Mouse (Mus musculus): ENCODE measurements around the gene Nexn. TPM values are rescaled to one million over a fixed set of nuclear protein-coding genes. Genes with fewer than 3 reads are reported as not detected.

Gene Nexn
- polyA plus RNA-seq, 1 experiment from 2014 or later: 26.8 TPM

- Histone ChIP-seq H3K4me2 (ENCODE audit: low read length) (no peak overlapping the region), H3K4me3 (ENCODE audit: low read depth, low read length) (no peak overlapping the region), H3K9ac (ENCODE audit: low read length) (no peak overlapping the region), H3K27ac (ENCODE audit: low read depth) (no peak overlapping the region), H3K27me3 (replicated peaks; ENCODE audit: control insufficient read depth, insufficient read depth, low read length) (no peaks in the 10 kb centered on the region), H3K4me1 (replicated peaks; ENCODE audit: control insufficient read depth, insufficient read depth, low read length) (no peaks in the 10 kb centered on the region), H3K9me3 (ENCODE audit: control insufficient read depth, low read length) (no peaks in the 10 kb centered on the region), H3K36me3 (ENCODE audit: control insufficient read depth, insufficient read depth, low read length) (peaks cover 54% of the 10 kb centered on the region)
- DNase-seq (ENCODE audit: low spot score): no peak
- no peak for ATAC-seq (replicated peaks; ENCODE audit: low FRiP score, low TSS enrichment, low read depth)
- WGBS: 97% methylated on average over 1 of the region's 1 CpGs
These were observed 26.6 kb downstream of the Nexn start for GRCm38 (mm10) chr3:152239592-152239991.

GRCm38 (mm10) chr3:152238836-152239235, 27.3 kb downstream of the Nexn start:
- Histone ChIP-seq H3K4me3 (ENCODE audit: low read depth, low read length) (no peak overlapping the region), H3K27me3 (replicated peaks; ENCODE audit: control insufficient read depth, insufficient read depth, low read length) (no peaks in the 10 kb centered on the region), H3K9me3 (ENCODE audit: control insufficient read depth, low read length) (no peaks in the 10 kb centered on the region), H3K4me1 (replicated peaks; ENCODE audit: control insufficient read depth, insufficient read depth, low read length) (no peaks in the 10 kb centered on the region), H3K9ac (ENCODE audit: low read length) (no peak overlapping the region), H3K4me2 (ENCODE audit: low read length) (no peak overlapping the region), H3K27ac (ENCODE audit: low read depth) (no peak overlapping the region), H3K36me3 (ENCODE audit: control insufficient read depth, insufficient read depth, low read length) (peaks cover 61% of the 10 kb centered on the region)
- ATAC-seq (replicated peaks; ENCODE audit: low FRiP score, low TSS enrichment, low read depth) (peak; percentile 41; the same call in 1 of the 2 replicates), DNase-seq (ENCODE audit: low spot score) (no peak)
- 63% methylated on average over 2 of the region's 2 CpGs for whole genome bisulfite sequencing

DNA sequence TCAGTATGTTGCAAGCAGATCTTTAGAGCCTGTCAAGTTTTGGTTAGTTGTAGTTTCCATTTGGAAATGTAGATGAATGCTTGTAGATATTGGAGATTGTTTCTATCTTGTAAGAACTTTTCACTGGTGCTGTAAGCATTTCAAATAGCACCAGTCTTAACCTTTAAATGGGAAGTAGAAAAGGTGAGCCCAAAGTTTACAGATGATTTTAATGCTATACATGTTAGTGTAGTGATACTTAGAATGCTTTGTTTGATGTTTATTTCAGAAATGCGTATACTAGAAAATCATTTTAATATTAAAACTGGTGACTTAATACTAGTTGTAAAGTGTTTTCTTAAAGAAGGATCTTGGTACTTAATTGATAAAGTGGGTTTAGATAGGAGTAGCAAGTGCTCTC, 30.3 kb downstream of the Nexn start:
- DNase-seq (ENCODE audit: low spot score): no peak
- H3K9ac ChIP-seq (ENCODE audit: low read length): no peak overlapping the region
- no peak overlapping the region for H3K27ac ChIP-seq (ENCODE audit: low read depth)
- no peak overlapping the region for H3K4me3 ChIP-seq (ENCODE audit: low read depth, low read length)
- 95% methylated on average over 1 of the region's 1 CpGs for WGBS
- no peak for ATAC-seq (replicated peaks; ENCODE audit: low FRiP score, low TSS enrichment, low read depth)
- no peaks in the 10 kb centered on the region for H3K9me3 ChIP-seq (ENCODE audit: control insufficient read depth, low read length)
- no peak overlapping the region for H3K4me2 ChIP-seq (ENCODE audit: low read length)
- H3K4me1 ChIP-seq (replicated peaks; ENCODE audit: control insufficient read depth, insufficient read depth, low read length): no peaks in the 10 kb centered on the region
- no peaks in the 10 kb centered on the region for H3K27me3 ChIP-seq (replicated peaks; ENCODE audit: control insufficient read depth, insufficient read depth, low read length)
- peaks cover 84% of the 10 kb centered on the region for H3K36me3 ChIP-seq (ENCODE audit: control insufficient read depth, insufficient read depth, low read length)

DNA sequence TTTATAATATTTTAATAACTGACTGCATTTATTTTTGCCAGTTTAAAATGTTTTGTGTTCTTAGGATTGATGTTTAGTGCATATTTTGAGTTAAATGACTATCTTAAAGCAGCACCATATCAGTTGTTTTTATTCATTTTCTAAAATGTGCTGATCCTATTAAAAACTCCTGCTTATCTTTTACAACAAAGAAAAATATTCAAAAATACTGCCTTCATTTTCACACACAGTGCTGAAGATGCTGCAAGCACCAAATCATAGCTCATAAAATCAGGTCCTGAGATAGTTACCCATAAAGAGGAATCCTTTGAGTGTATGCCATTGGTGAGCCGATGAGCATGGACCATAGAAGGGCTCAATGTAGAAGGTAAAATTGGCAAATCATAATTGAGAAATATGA, 30.9 kb downstream of the Nexn start:
- Histone ChIP-seq H3K9me3 (ENCODE audit: control insufficient read depth, low read length) (no peaks in the 10 kb centered on the region), H3K4me2 (ENCODE audit: low read length) (no peak overlapping the region), H3K36me3 (ENCODE audit: control insufficient read depth, insufficient read depth, low read length) (peaks cover 84% of the 10 kb centered on the region), H3K4me3 (ENCODE audit: low read depth, low read length) (no peak overlapping the region), H3K27ac (ENCODE audit: low read depth) (no peak overlapping the region), H3K27me3 (replicated peaks; ENCODE audit: control insufficient read depth, insufficient read depth, low read length) (no peaks in the 10 kb centered on the region), H3K4me1 (replicated peaks; ENCODE audit: control insufficient read depth, insufficient read depth, low read length) (no peaks in the 10 kb centered on the region), H3K9ac (ENCODE audit: low read length) (no peak overlapping the region)
- 93% methylated on average over 1 of the region's 1 CpGs for WGBS
- ATAC-seq (replicated peaks; ENCODE audit: low FRiP score, low TSS enrichment, low read depth) (no peak), DNase-seq (ENCODE audit: low spot score) (no peak)

- WGBS: 51% methylated on average over 6 of the region's 6 CpGs
- H3K9me3 ChIP-seq (ENCODE audit: control insufficient read depth, low read length): no peaks in the 10 kb centered on the region
- H3K4me1 ChIP-seq (replicated peaks; ENCODE audit: control insufficient read depth, insufficient read depth, low read length): no peaks in the 10 kb centered on the region
- H3K9ac ChIP-seq (ENCODE audit: low read length): no peak overlapping the region
- DNase-seq (ENCODE audit: low spot score) (no peak), ATAC-seq (replicated peaks; ENCODE audit: low FRiP score, low TSS enrichment, low read depth) (no peak)
- no peak overlapping the region for H3K27ac ChIP-seq (ENCODE audit: low read depth)
- no peak overlapping the region for H3K4me3 ChIP-seq (ENCODE audit: low read depth, low read length)
- peaks cover 92% of the 10 kb centered on the region for H3K36me3 ChIP-seq (ENCODE audit: control insufficient read depth, insufficient read depth, low read length)
- no peak overlapping the region for H3K4me2 ChIP-seq (ENCODE audit: low read length)
- H3K27me3 ChIP-seq (replicated peaks; ENCODE audit: control insufficient read depth, insufficient read depth, low read length): no peaks in the 10 kb centered on the region
These were observed 34.6 kb downstream of the Nexn start for GRCm38 (mm10) chr3:152231333-152232100.

DNA sequence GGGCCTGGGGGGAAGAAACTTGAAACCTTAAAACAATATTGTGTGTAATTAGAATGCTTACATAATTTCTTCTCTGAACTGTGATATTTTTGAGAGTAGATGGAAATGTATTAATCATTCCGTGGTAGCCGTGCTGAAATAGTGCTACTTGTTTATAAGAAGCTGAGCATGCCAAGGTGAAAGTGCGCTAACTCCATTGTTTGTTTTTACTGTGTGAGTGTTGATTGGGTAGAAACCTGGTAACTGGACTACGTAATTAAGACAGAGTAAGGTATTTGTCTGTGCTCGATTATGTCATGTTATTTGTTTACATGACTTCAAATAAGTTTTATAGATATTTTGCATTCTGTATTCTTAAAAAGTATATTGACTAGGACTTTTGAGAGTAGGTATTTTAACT, 36.9 kb downstream of the Nexn start:
- whole genome bisulfite sequencing: 87% methylated on average over 5 of the region's 5 CpGs
- no peaks in the 10 kb centered on the region for H3K9me3 ChIP-seq (ENCODE audit: control insufficient read depth, low read length)
- H3K4me3 ChIP-seq (ENCODE audit: low read depth, low read length): no peak overlapping the region
- no peaks in the 10 kb centered on the region for H3K27me3 ChIP-seq (replicated peaks; ENCODE audit: control insufficient read depth, insufficient read depth, low read length)
- no peak overlapping the region for H3K9ac ChIP-seq (ENCODE audit: low read length)
- H3K36me3 ChIP-seq (ENCODE audit: control insufficient read depth, insufficient read depth, low read length): peaks cover 94% of the 10 kb centered on the region
- H3K27ac ChIP-seq (ENCODE audit: low read depth): no peak overlapping the region
- no peak overlapping the region for H3K4me2 ChIP-seq (ENCODE audit: low read length)
- no peaks in the 10 kb centered on the region for H3K4me1 ChIP-seq (replicated peaks; ENCODE audit: control insufficient read depth, insufficient read depth, low read length)
- DNase-seq (ENCODE audit: low spot score) (no peak), ATAC-seq (replicated peaks; ENCODE audit: low FRiP score, low TSS enrichment, low read depth) (no peak)

GRCm38 (mm10) chr3:152228843-152229242, 37.3 kb downstream of the Nexn start:
- no peak for DNase-seq (ENCODE audit: low spot score)
- no peak overlapping the region for H3K9ac ChIP-seq (ENCODE audit: low read length)
- no peak overlapping the region for H3K4me2 ChIP-seq (ENCODE audit: low read length)
- no peak for ATAC-seq (replicated peaks; ENCODE audit: low FRiP score, low TSS enrichment, low read depth)
- 93% methylated on average over 7 of the region's 7 CpGs for WGBS
- H3K4me3 ChIP-seq (ENCODE audit: low read depth, low read length): no peak overlapping the region
- no peak overlapping the region for H3K27ac ChIP-seq (ENCODE audit: low read depth)
- H3K9me3 ChIP-seq (ENCODE audit: control insufficient read depth, low read length): no peaks in the 10 kb centered on the region
- H3K4me1 ChIP-seq (replicated peaks; ENCODE audit: control insufficient read depth, insufficient read depth, low read length): no peaks in the 10 kb centered on the region
- H3K36me3 ChIP-seq (ENCODE audit: control insufficient read depth, insufficient read depth, low read length): peaks cover 94% of the 10 kb centered on the region
- no peaks in the 10 kb centered on the region for H3K27me3 ChIP-seq (replicated peaks; ENCODE audit: control insufficient read depth, insufficient read depth, low read length)

- H3K27me3 ChIP-seq (replicated peaks; ENCODE audit: control insufficient read depth, insufficient read depth, low read length): no peaks in the 10 kb centered on the region
- H3K36me3 ChIP-seq (ENCODE audit: control insufficient read depth, insufficient read depth, low read length): peaks cover 96% of the 10 kb centered on the region
- H3K4me2 ChIP-seq (ENCODE audit: low read length): no peak overlapping the region
- DNase-seq (ENCODE audit: low spot score) (no peak), ATAC-seq (replicated peaks; ENCODE audit: low FRiP score, low TSS enrichment, low read depth) (no peak)
- no peaks in the 10 kb centered on the region for H3K4me1 ChIP-seq (replicated peaks; ENCODE audit: control insufficient read depth, insufficient read depth, low read length)
- H3K9ac ChIP-seq (ENCODE audit: low read length): no peak overlapping the region
- no peak overlapping the region for H3K27ac ChIP-seq (ENCODE audit: low read depth)
- no peak overlapping the region for H3K4me3 ChIP-seq (ENCODE audit: low read depth, low read length)
- WGBS: 92% methylated on average over 7 of the region's 7 CpGs
- no peaks in the 10 kb centered on the region for H3K9me3 ChIP-seq (ENCODE audit: control insufficient read depth, low read length)
These were observed 40.2 kb downstream of the Nexn start for GRCm38 (mm10) chr3:152225906-152226305.

DNA sequence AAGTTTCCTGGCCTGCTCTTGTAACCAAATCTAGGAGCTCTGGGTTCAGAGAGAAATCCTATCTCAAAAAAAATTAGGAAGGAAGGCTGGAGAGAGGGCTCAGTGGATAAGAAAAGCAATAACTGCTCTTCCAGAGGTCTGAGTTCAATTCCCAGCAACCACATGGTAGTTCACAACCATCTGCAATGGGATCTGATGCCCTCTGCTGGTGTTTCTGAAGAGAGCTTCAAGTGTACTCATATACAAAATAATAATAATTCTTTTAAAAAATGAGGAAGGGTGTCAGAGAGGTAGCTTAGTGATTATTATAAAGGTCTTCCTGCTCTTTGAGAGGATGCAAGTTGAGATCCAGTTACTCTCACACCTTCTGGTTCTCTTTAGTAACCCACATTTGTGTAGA, 41.2 kb downstream of the Nexn start:
- no peak overlapping the region for H3K4me2 ChIP-seq (ENCODE audit: low read length)
- H3K4me3 ChIP-seq (ENCODE audit: low read depth, low read length): no peak overlapping the region
- no peaks in the 10 kb centered on the region for H3K27me3 ChIP-seq (replicated peaks; ENCODE audit: control insufficient read depth, insufficient read depth, low read length)
- no peak overlapping the region for H3K9ac ChIP-seq (ENCODE audit: low read length)
- H3K4me1 ChIP-seq (replicated peaks; ENCODE audit: control insufficient read depth, insufficient read depth, low read length): no peaks in the 10 kb centered on the region
- no peaks in the 10 kb centered on the region for H3K9me3 ChIP-seq (ENCODE audit: control insufficient read depth, low read length)
- peaks cover 98% of the 10 kb centered on the region for H3K36me3 ChIP-seq (ENCODE audit: control insufficient read depth, insufficient read depth, low read length)
- H3K27ac ChIP-seq (ENCODE audit: low read depth): no peak overlapping the region
- DNase-seq (ENCODE audit: low spot score): no peak
- no peak for ATAC-seq (replicated peaks; ENCODE audit: low FRiP score, low TSS enrichment, low read depth)

All from intestine, embryonic 14.5 days (tissue).